Mouse (Mus musculus) cerebellum, postnatal 4 days (tissue): ENCODE measurements at regions not wholly inside any gene's neighbourhood (a gene's known extent, or its start where the extent isn't known, plus 50 kb on each side); places are given as distances from the start of the nearest gene placed in this dataset.
"Not testable (repeated sequence)": the region's sequence is repeated elsewhere in the genome, so short reads cannot be mapped to it uniquely, and the experiment has no call there.

Experiments used
- DNase-seq, 2 experiments: peaks; one replicate each; pipeline ENCODE4 v3.0.0; 2022; ENCODE audit warnings: low spot score in 2 of 2, mixed read lengths in 1 of 2

GRCm38 (mm10) chr15:90397691-90398377 is 173.7 kb downstream of the Alg10b start:
- DNase-seq = no peak

DNA sequence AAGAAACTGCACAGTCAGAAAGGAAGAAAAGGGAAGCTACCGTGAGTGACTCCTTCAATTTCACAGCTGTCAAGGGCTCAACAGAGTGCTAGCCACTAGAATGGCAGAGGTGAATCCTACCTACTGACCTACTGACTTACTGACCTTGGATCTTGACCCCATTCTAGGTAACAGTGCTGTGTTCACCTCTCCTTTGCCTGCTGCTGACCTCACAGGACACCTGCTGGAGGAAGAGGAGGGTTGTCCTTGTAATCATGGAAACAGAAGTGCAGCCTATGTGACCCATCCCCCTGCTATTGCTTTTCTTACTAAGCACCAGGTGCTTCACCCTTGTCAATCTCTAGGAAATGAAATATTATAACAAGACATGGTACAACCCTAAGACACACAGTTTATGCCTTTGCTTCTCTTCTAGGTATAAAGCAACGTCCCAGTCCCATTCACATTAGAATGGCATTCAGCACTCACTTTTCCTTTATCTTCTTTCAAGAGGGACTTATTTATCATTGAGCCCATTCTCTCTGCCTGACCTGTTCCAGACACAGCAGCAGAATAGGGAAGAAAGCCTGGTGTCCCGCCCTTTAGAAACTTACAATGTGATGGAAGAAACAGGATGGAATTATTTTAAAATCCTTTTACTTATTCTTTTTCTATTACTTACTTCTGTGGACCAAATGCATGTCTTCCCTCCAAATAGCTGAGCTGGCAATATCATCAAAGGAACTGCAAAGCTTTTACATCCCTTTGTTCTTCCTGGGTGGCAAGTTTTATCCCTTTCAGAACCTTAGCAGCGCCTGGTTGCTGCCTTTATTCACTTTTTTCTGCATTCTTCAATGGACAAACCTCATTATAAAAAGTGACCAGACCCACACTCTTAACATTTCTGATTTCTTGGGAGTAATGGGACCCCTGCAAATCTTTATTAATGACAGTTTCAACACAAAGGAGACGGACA is 176.5 kb downstream of the Alg10b start:
- no peak for DNase-seq

DNA sequence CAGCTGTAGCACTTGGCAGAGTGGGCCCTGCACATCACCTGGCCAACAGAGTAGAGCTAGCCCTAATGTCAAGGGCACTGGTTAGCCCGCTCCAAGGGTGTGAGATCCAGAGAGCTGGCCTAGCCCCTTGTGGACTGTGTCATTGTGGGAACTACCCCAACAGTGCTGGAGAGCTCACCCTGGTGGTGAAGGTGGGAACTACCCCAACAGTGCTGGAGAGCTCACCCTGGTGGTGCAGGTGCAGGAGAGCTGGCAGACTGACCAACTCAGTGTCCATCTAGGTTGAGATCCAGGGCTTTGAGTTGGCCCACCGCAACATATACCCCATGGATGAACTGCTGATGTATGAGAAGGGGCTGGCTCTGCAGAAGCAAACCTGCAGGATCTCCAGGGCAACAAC is 196.7 kb downstream of the Alg10b start:
- DNase-seq = no peak

DNA sequence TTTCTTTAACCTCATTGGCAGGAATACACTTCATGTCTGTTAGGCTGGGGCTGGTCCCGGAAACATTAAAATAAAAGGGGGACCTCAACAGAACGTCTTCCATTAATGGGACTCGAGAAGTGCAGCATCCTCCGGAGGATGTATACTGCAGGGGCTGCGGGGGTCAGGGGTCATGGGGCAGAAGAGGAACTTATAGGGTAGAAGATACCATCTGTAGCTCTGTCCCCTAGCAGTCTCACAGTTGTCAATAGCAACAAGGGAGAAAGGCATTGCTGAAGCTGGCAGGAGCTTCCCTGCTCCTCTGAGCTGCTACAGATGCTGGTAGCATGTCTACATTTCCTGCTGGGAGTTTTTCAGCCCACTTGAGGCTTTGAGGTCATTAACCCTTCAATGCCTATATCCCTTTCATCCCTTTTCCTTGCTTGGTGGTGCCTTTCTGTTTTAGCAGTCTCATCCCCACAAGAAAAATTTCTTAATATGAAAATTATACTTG is 198.1 kb downstream of the Alg10b start:
- no peak for DNase-seq

- DNase-seq = not testable (repeated sequence)
Measured at GRCm38 (mm10) chr15:90431048-90431447, 206.9 kb downstream of the Alg10b start.

GRCm38 (mm10) chr15:90432154-90432553 is 208.0 kb downstream of the Alg10b start:
- DNase-seq = no peak

DNA sequence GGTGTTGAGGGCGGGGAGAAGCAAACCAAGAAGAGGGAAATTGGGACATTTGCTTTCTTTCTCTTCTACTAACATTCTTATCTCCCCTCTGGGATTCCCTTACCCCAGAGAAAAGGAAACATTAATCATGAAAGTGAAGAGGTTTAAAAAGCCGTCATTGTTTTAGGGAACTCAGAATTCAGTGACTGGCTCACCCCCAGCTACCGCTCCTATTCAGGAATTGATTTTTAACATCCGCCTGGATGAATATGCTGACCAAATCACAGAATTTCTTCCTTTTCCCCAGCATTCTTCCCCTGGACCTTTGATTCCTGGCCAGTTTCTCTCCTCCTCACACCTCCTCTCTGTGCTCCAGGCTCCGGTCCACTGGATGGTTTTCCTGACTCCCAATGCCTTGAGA is 211.2 kb downstream of the Alg10b start:
- DNase-seq = no peak
